Mouse (Mus musculus): ENCODE results near the gene Mak. TPM values are rescaled to one million over a fixed set of nuclear protein-coding genes. Genes with fewer than 3 reads are reported as not detected.

Mak gene
- not detected for polyA plus RNA-seq (2015; fragmentation: Illumina TruSeq; extraction: RNeasy Lipid Tissue Mini Kit (QIAGEN cat#74804); ENCODE audit: insufficient read depth, low replicate concordance)

GRCm38 (mm10) chr13:41079421-41079780 is at the start of gene Mak:
TSS of gene Mak (minus strand) at chr13:41079706.

GRCm38 (mm10) chr13:41113940-41114339 is 34.4 kb upstream of the Mak start, which contains the start of gene Sycp2l:
TSS of gene Sycp2l (plus strand) at chr13:41114307.

GRCm38 (mm10) chr13:41110935-41111334 is 31.4 kb upstream of the Mak start, which contains the start of gene Gcm2:
TSS of gene Gcm2 (minus strand) at chr13:41111035.

GRCm38 (mm10) chr13:41015829-41016634 is 63.5 kb downstream of the Mak start, which contains the start of gene Tmem14c:
TSS of gene Tmem14c (plus strand) at chr13:41016292.

GRCm38 (mm10) chr13:41000926-41001639 is 78.4 kb downstream of the Mak start, which contains the start of gene Pak1ip1:
TSS of gene Pak1ip1 (plus strand) at chr13:41001023.

Other genes with a start within 250 kb of the Mak start
- 12.5 TPM for gene Gcnt2, start 220.0 kb downstream of the Mak start, polyA plus RNA-seq (2015; fragmentation: Illumina TruSeq; extraction: RNeasy Lipid Tissue Mini Kit (QIAGEN cat#74804); ENCODE audit: insufficient read depth, low replicate concordance)
- 75.3 TPM for gene Pak1ip1, start 78.7 kb downstream of the Mak start, polyA plus RNA-seq (2015; fragmentation: Illumina TruSeq; extraction: RNeasy Lipid Tissue Mini Kit (QIAGEN cat#74804); ENCODE audit: insufficient read depth, low replicate concordance)
- gene Tmem14c, start 63.4 kb downstream of the Mak start, polyA plus RNA-seq (2015; fragmentation: Illumina TruSeq; extraction: RNeasy Lipid Tissue Mini Kit (QIAGEN cat#74804); ENCODE audit: insufficient read depth, low replicate concordance) = 115 TPM
- 0.32 TPM for gene Gcm2, start 31.3 kb upstream of the Mak start, polyA plus RNA-seq (2015; fragmentation: Illumina TruSeq; extraction: RNeasy Lipid Tissue Mini Kit (QIAGEN cat#74804); ENCODE audit: insufficient read depth, low replicate concordance)
- gene Sycp2l, start 34.6 kb upstream of the Mak start, polyA plus RNA-seq (2015; fragmentation: Illumina TruSeq; extraction: RNeasy Lipid Tissue Mini Kit (QIAGEN cat#74804); ENCODE audit: insufficient read depth, low replicate concordance) = not detected
- 0.25 TPM for gene Elovl2, start 140.7 kb upstream of the Mak start, polyA plus RNA-seq (2015; fragmentation: Illumina TruSeq; extraction: RNeasy Lipid Tissue Mini Kit (QIAGEN cat#74804); ENCODE audit: insufficient read depth, low replicate concordance)
- gene Smim13, start 170.1 kb upstream of the Mak start, polyA plus RNA-seq (2015; fragmentation: Illumina TruSeq; extraction: RNeasy Lipid Tissue Mini Kit (QIAGEN cat#74804); ENCODE audit: insufficient read depth, low replicate concordance) = 12.1 TPM
- not detected for gene Gm17364, start 194.3 kb upstream of the Mak start, polyA plus RNA-seq (2015; fragmentation: Illumina TruSeq; extraction: RNeasy Lipid Tissue Mini Kit (QIAGEN cat#74804); ENCODE audit: insufficient read depth, low replicate concordance)

All from spleen, adult 10 weeks (tissue).